Mouse (Mus musculus) heart, adult 2 months (tissue): Measurements from ENCODE around the gene Shh.

Experiments
- CTCF ChIP-seq: fragments of 200-600 bp; IDR thresholded peaks from 2 replicates; pipeline ENCODE4 v1.8.1; 2022; ENCODE audit warnings: antibody characterized with exemption, mild to moderate bottlenecking, moderate library complexity
- EP300 ChIP-seq: fragments of 200-500 bp; IDR thresholded peaks from 2 replicates; pipeline ENCODE4 v1.6.1; 2011; ENCODE audit warnings: low read depth, low read length, control low read depth; ENCODE audit not compliant: insufficient read depth

GRCm38 (mm10) chr5:28418734-28419133 is 48.3 kb downstream of the Shh start:
- TF ChIP-seq CTCF: no peak
- TF ChIP-seq EP300: no peak
